Mouse (Mus musculus): ENCODE data around the gene Wap.

DNA sequence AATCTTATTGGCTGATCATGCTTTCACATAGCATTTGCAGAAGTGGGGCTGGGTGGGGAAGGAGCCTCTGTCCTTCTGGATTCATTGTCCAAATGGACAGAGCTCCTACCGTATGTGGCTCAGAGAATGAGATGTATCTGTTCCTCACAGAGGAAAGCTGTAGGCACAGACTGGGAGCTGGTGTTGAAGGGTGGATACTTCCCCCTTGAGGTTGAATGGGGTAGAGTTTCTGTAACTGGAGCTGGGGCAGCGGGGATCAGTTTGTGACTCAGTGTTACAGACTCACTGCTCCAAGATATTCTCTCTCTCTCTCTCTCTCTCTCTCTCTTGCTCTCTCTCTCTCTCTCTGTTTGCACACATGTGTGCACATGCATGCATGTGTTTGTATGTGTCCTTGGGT is 31.6 kb upstream of the Wap start:
- TF ChIP-seq CTCF (IDR thresholded peaks at IDR 0.05; ENCODE audit: low read depth) (0 out of 2 replicates have a peak, but pooled peaks have one; percentile 18), EP300 (IDR thresholded peaks at IDR 0.05; ENCODE audit: low read depth) (no peak)

All from heart, postnatal 0 days (tissue).